Mouse (Mus musculus) heart, postnatal 10 days (tissue): ENCODE results near the gene Gm9376. TPM values are rescaled to one million over a fixed set of nuclear protein-coding genes. Genes with fewer than 3 reads are reported as not detected.

Experiments used
- DNase-seq, 2 experiments: peaks; one replicate each; pipeline ENCODE4 v3.0.0; 2021
- intact Hi-C: fragments of 180-260 bp; cut with DNase I; formaldehyde crosslinking; loops from one replicate; pipeline ENCODE4 v1.15.1; 2025
- microRNA-seq, 2 experiments: library from miRNA; unstranded; fragments of <30 nt; microRNA quantifications; one replicate each; pipeline ENCODE4 v1.2.0; 2022
- total RNA-seq, 2 experiments: library from RNA; stranded (reverse); gene quantifications; 2 replicates each; pipeline ENCODE4 v1.2.3; 2021

The Gm9376 gene
- total RNA-seq, 2 experiments from 2014 or later = not detected

DNA sequence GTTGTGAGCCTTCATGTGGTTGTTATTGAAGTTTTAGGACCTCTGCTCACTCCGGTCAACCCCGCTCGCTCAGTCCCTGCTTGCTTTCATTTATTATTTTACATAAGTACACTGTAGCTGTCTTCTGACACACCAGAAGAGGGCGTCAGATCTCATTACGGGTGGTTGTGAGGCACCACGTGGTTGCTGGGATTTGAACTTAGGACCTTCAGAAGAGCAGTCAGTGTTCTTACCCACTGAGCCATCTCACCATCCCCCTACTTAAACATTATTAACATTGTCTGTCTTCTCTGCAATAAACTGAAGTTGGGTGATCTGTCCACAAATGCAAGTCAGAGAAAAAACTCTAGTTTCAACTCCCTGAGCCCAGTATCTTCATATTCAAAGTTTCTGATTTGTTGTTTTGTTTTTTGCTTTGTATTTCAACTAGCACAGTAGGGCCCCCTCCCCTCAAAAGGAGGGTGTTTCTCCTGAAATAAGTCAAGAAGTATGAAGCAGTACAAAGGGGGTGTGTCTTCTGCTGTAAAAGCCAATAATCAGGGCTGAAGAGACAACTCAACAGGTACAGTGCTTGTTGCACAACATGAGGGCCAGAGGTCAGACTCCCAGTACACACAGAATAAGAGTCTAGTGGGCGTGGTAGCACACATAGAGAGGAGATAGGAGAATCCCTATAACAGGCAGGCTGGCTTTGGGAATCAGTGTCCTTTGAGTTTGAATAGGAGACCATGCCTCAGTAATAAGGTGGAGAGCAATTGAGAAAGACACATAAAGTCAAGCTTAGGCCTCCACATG is 11.1 kb downstream of the Gm9376 start:
- DNase-seq = no peak
- intact Hi-C loops = no loop called here

- DNase-seq = no peak
- intact Hi-C loops = no loop called here
Observed at GRCm38 (mm10) chr14:118282272-118282671, 15.5 kb downstream of the Gm9376 start.

- DNase-seq = no peak
- intact Hi-C loops = no loop called here
Observed at GRCm38 (mm10) chr14:118282917-118283316, 16.2 kb downstream of the Gm9376 start.

DNA sequence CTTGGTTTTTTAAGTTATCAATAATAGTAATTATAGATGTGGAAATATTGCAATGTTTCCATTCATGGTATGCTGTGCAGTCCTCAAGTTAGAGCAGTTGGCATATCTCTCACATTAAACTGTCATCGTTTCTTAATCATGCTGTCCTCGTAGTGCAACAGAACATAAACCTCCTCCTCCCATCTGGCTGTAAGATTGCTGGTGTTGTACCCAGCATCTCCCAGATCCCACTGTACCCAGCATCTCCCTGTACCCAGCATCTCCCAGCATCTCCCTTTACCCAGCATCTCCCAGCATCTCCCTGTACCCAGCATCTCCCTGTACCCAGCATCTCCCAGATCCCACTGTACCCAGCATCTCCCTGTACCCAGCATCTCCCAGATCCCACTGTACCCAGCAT is 19.3 kb downstream of the Gm9376 start:
- intact Hi-C loops = no loop called here
- no peak for DNase-seq

DNA sequence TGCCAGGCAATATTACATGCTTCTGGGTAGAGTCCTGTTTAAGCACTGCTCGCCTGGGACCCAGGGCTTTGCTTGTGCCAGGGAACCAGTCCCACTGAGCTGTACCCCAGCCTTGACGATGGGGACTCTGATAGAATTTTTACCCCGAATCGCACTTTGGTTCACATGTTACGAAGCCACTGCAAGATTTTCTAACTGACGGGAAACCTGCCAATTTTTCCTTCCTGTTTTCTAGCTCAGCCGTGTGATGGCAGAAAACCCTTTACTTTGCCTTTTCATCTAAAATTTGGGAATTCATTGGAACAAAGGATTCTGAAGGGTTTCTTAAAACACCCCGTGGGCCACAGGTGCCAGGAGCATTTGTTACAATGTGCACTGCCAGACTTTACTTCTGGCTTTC is 22.4 kb downstream of the Gm9376 start:
- intact Hi-C loops = no loop called here
- DNase-seq = peak in 1 of 2 experiments; percentile 3

DNA sequence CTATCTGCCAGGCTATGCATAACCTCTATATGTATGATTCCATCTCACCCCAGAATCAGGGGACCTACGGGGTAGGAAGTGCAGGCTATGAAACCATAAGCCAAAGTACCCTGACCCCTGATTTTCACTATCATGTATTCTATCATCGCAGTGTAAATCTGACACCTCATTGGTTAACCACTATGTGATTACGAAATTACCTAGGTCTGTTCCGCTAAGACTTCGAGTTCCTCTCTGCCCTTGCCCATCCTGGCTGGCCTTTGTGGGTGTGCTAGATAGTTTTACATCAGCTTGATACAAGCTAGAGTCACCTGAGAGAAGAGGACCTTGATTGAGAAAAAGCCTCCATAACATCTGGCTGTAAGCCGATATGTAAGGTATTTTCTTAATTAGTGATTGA is 23.2 kb downstream of the Gm9376 start:
- intact Hi-C loops = no loop called here
- DNase-seq = no peak

DNA sequence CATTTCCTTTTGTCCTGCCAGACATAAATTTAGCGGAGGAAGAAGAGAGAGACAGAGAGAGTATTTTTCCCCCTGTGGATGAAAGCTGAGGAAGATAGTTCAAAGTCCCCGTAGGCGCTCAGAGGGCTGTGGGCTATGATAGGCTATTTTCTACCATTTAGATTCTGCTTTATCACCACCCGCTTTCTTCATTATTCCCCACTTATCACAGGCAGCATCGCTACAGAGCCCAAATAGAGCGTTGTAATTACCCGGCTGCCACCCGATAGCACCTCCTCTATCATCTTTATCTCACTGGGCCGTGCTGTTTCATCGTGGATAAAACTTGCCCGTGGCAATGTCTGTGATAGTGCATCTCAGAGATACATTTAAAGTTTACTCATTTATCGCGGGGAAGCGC is 35.8 kb downstream of the Gm9376 start:
- intact Hi-C loops = no loop called here
- DNase-seq = no peak

DNA sequence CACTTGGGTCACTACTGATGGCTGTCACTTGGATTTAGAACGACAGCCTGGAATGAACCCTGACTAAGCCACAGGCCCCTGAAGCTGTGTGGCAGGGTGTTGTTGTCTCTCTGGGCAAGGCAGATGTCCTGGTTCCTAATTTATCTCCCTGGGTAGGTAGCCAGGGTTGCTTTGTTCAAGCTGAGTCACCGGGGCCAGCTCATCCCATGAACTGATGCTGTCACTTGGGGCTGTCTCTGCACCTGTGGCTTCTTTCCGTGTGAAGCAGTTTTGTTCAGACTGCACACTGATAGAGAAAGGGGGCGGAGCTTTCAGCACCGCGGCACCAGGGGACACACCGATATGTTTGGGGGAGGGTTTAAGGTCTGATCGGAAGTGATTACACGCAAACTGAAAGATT is 37.8 kb downstream of the Gm9376 start:
- intact Hi-C loops = no loop called here
- DNase-seq = no peak

DNA sequence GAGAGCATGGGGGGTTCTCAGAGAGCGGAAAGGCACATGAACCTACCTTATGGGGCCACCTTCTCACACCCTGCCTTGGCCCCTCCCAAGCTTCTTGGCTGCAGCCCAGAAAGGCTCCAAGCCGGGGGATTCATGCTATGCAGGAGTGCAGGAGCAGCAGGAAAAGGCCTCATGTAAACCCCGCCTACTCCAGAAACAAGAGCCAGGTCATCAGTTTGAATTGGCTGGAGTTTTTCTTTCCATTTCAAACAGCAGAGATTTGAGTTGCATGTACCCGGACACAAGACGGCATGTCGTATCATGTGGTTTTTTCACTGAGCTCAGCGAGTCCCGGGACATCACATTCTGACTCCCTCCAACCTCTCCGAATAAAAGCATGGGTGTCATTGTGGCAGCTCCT is 39.2 kb downstream of the Gm9376 start:
- intact Hi-C loops = no loop called here
- DNase-seq = peak; percentile 4 to 12

GRCm38 (mm10) chr14:118307060-118307459 is 40.3 kb downstream of the Gm9376 start:
- intact Hi-C loops = no loop called here
- no peak for DNase-seq

GRCm38 (mm10) chr14:118311703-118312102 is 44.9 kb downstream of the Gm9376 start:
- no peak for DNase-seq
- intact Hi-C loops = no loop called here

- DNase-seq = no peak
- intact Hi-C loops = no loop called here
Observed at GRCm38 (mm10) chr14:118312664-118313063, 45.9 kb downstream of the Gm9376 start.

DNA sequence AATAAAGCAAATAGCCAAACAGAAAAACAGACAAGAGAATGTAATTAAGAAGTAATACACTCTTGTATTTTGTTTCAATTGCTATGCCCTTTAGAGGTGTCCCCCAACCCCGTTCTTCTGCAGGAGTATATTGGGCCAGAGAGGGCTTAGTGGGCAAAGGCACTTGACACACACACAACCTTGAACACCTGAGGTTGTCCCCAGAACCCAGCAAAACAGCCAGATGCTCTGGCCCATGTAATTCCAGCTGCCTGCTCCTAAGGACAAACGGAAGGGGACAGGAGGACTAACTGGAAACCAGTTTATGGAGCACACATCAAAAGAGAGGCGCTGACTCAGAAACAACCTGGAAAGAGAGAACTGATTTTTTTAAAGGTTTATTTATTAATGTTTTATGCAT is 47.2 kb downstream of the Gm9376 start:
- intact Hi-C loops = no loop called here
- DNase-seq = no peak

DNA sequence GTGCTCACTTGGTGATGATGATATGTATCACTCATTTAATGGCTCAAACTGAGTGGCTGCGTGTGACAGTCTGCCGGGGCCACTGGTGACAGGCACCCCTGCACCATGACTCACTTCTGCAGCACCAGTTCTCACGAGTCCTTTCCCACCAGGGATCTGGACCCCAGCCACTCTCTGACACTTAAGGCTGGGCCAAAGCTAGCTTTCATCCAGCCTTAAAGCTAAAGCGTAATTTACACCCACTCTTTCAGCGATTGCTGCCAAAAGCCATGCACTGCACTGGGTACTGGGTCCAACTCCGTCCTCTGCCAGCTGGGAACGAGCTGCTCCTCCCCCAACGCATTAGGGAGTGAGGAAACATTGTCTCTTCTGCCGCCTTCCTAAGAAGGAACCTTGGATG is 50.5 kb downstream of the Gm9376 start:
- intact Hi-C loops = no loop called here

More for the DNA sequence above, 50.5 kb downstream of the Gm9376 start:
- DNase-seq = no peak

Small RNA genes within 50 kb of the gene (microRNA-seq; reads per million reads assigned to microRNA genes)
- gene Mir6241 = 0 reads per million in 2 experiments

Other genes with a start within 250 kb of the Gm9376 start
- gene Dct, start 214.7 kb upstream of the Gm9376 start, total RNA-seq = 1 to 10 TPM; 3.9 to 5.4 TPM
- gene Tgds, start 134.2 kb upstream of the Gm9376 start, total RNA-seq = 10 to 100 TPM; 12.1 to 13.9 TPM
- gene Gpr180, start 129.8 kb upstream of the Gm9376 start, total RNA-seq = 10 to 100 TPM; 27.2 to 29.0 TPM
- not detected for gene Sox21, start 29.9 kb upstream of the Gm9376 start, total RNA-seq